Mouse (Mus musculus) intestine, embryonic 15.5 days (tissue): Measurements from ENCODE around the gene Ube2e1. TPM values are rescaled to one million over a fixed set of nuclear protein-coding genes. Genes with fewer than 3 reads are reported as not detected.

Experiments used
- ATAC-seq: fragments of 200-750 bp; cut with Nextera tagmentation; 2 replicates; pipeline ENCODE4 v1.8.0; 2017; ENCODE audit warnings: moderate TSS enrichment, moderate library complexity
- H3K27ac ChIP-seq: fragments of 300-500 bp; sonication (generic); 2 replicates; pipeline ENCODE4 v1.5.1; 2015; ENCODE audit warnings: mild to moderate bottlenecking, inconsistent platforms
- H3K27me3 ChIP-seq: fragments of 300-500 bp; sonication (generic); replicated peaks from 2 replicates; pipeline ENCODE4 v1.6.1; 2015; ENCODE audit warnings: inconsistent platforms
- H3K36me3 ChIP-seq: fragments of 300-500 bp; sonication (generic); 2 replicates; pipeline ENCODE4 v1.6.1; 2015; ENCODE audit warnings: inconsistent platforms
- H3K4me1 ChIP-seq: fragments of 300-500 bp; sonication (generic); replicated peaks from 2 replicates; pipeline ENCODE4 v1.6.1; 2015; ENCODE audit warnings: inconsistent platforms
- H3K4me2 ChIP-seq: fragments of 300-500 bp; sonication (generic); replicated peaks from 2 replicates; pipeline ENCODE4 v1.6.1; 2015; ENCODE audit warnings: mild to moderate bottlenecking, inconsistent platforms
- H3K4me3 ChIP-seq: fragments of 300-500 bp; sonication (generic); replicated peaks from 2 replicates; pipeline ENCODE4 v1.5.1; 2015; ENCODE audit warnings: inconsistent platforms
- H3K9ac ChIP-seq: fragments of 300-500 bp; sonication (generic); 2 replicates; pipeline ENCODE4 v1.6.1; 2015; ENCODE audit warnings: inconsistent platforms
- H3K9me3 ChIP-seq: fragments of 300-500 bp; sonication (generic); 2 replicates; pipeline ENCODE4 v1.6.1; 2016; ENCODE audit warnings: inconsistent platforms
- WGBS: fragments of 180-500 bp; shearing (Covaris S2); methylation state at CpG from one replicate; pipeline ENCODE4 v1.1.7; 2015; 5-methylcytosine and 5-hydroxymethylcytosine counted together
- polyA plus RNA-seq: library from polyadenylated mRNA; unstranded; fragments of >200 nt; fragmentation: Nextera tagmentation; extraction: Ambion mirVana; gene quantifications from 2 replicates; pipeline ENCODE4 v1.2.1, GENCODE M21; 2015

Gene Ube2e1
- 121 and 130 TPM in 2 replicates for polyA plus RNA-seq

GRCm38 (mm10) chr14:18331693-18332131, at the start of gene Ube2e1:
Gene Ube2e1 (minus strand): TSS chr14:18331859.
- Histone ChIP-seq H3K9ac (peak within 1 kb of the TSS; percentile 93), H3K4me3 (peak within 1 kb of the TSS; percentile 88), H3K4me2 (peak within 1 kb of the TSS; percentile 85), H3K36me3 (no peaks in the 10 kb centered on the region), H3K27ac (peak within 1 kb of the TSS; percentile 83), H3K27me3 (no peaks in the 10 kb centered on the region), H3K9me3 (no peaks in the 10 kb centered on the region), H3K4me1 (peaks cover 9% of the 10 kb centered on the region; the same call in 1 of the 2 replicates)
- under 1% methylated on average over 38 of the region's 39 CpGs for WGBS
- ATAC-seq: peak; percentile 93

DNA sequence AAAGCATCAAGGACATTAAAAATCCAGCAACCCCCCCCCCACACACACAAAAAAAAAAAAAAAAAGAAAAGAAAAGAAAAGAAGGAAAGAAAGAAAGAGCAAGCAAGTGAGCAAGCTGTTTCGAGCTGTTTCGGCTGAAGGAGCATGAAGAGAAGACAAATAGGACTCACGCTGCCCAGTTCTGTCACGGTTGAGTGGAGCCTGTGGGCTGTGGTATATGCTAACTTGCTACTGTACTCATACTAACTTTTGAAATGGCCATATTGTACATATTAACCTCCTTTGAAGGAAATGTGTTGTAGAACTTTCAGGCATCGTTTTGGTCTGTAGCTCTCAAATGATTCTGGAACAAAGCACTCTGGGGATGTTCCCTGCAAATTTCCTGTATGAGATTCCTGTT, 48.2 kb upstream of the Ube2e1 start:
- no peak for ATAC-seq
- Histone ChIP-seq H3K4me2 (no peak overlapping the region), H3K4me1 (no peaks in the 10 kb centered on the region), H3K9me3 (no peaks in the 10 kb centered on the region), H3K9ac (no peak overlapping the region), H3K4me3 (no peak overlapping the region), H3K36me3 (no peaks in the 10 kb centered on the region), H3K27ac (no peak overlapping the region), H3K27me3 (no peaks in the 10 kb centered on the region)
- 93% methylated on average over 5 of the region's 5 CpGs for WGBS

DNA sequence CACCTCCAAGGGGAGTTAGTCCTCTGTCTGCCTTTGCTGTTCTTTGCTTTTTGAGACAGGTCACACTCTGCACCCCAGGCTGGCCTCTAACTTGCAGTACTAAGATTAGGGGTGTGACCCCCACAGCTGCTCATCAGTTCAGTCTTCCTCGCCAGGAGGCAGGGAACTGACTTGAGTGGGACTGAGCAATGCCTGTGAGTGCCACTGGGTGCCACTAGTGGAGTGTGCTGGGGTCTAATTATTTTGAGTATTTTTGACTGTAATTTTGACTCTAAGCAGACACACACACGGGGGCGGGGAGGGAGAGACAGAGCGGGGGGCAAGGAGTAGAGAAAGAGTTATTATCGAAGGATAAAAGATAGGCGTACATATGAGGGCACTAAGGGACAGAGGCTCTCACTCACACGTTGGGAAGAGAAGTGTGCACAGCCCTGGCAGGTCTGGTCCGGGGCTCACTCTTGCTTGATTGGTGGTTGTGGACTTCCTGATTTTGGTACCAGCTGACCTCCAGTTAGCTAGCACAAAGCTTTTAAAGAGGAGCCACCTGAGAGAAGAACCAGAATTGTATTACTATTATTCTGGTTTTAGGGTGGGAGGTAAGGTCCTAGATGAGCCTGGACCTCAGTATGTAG, 46.4 kb upstream of the Ube2e1 start:
- WGBS: 52% methylated on average over 8 of the region's 8 CpGs
- ATAC-seq: peak; percentile 47; the same call in 1 of the 2 replicates

DNA sequence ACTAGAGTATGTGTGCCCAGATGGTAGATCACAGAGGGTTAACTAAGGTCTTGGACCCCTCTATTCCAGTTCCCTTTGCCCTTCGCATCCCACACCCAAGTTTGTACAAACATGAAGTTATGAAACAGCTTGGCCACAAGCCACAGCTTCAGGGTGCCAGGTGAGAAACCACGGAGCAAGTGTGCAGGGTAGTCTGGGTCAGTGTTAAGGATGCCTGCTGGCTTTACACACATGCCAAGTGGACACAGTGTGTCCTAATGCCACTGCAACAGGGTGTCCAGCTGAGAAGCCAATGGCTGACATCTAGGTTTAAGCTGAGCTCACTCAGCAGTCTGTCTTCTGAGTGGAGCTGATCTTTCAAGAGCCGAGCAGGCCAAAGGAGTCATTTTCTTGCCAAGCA, 44.5 kb upstream of the Ube2e1 start:
- H3K4me1 ChIP-seq: no peaks in the 10 kb centered on the region
- no peak overlapping the region for H3K9ac ChIP-seq
- no peak for ATAC-seq
- WGBS: 78% methylated on average over 3 of the region's 3 CpGs
- no peak overlapping the region for H3K4me3 ChIP-seq
- no peak overlapping the region for H3K4me2 ChIP-seq
- H3K27me3 ChIP-seq: no peaks in the 10 kb centered on the region
- no peak overlapping the region for H3K27ac ChIP-seq
- H3K36me3 ChIP-seq: no peaks in the 10 kb centered on the region
- H3K9me3 ChIP-seq: no peaks in the 10 kb centered on the region

More for the DNA sequence above, 46.4 kb upstream of the Ube2e1 start:
- H3K9me3 ChIP-seq: no peaks in the 10 kb centered on the region
- H3K4me2 ChIP-seq: no peak overlapping the region
- no peaks in the 10 kb centered on the region for H3K27me3 ChIP-seq
- no peaks in the 10 kb centered on the region for H3K36me3 ChIP-seq
- H3K27ac ChIP-seq: no peak overlapping the region
- no peak overlapping the region for H3K9ac ChIP-seq
- no peak overlapping the region for H3K4me3 ChIP-seq
- H3K4me1 ChIP-seq: no peaks in the 10 kb centered on the region

GRCm38 (mm10) chr14:18373758-18374405, 42.2 kb upstream of the Ube2e1 start:
- no peak for ATAC-seq
- Histone ChIP-seq H3K36me3 (no peaks in the 10 kb centered on the region), H3K9ac (no peak overlapping the region), H3K4me2 (no peak overlapping the region), H3K9me3 (no peaks in the 10 kb centered on the region), H3K4me3 (no peak overlapping the region), H3K27me3 (no peaks in the 10 kb centered on the region), H3K4me1 (no peaks in the 10 kb centered on the region), H3K27ac (no peak overlapping the region)
- 75% methylated on average over 6 of the region's 6 CpGs for WGBS

- Histone ChIP-seq H3K4me3 (no peak overlapping the region), H3K36me3 (no peaks in the 10 kb centered on the region), H3K27ac (no peak overlapping the region), H3K27me3 (no peaks in the 10 kb centered on the region), H3K9ac (no peak overlapping the region), H3K4me2 (no peak overlapping the region), H3K4me1 (no peaks in the 10 kb centered on the region), H3K9me3 (no peaks in the 10 kb centered on the region)
- no peak; the same call in 1 of the 2 replicates for ATAC-seq
- WGBS: 81% methylated on average over 9 of the region's 9 CpGs
Measured at GRCm38 (mm10) chr14:18372761-18373610, 41.3 kb upstream of the Ube2e1 start.

DNA sequence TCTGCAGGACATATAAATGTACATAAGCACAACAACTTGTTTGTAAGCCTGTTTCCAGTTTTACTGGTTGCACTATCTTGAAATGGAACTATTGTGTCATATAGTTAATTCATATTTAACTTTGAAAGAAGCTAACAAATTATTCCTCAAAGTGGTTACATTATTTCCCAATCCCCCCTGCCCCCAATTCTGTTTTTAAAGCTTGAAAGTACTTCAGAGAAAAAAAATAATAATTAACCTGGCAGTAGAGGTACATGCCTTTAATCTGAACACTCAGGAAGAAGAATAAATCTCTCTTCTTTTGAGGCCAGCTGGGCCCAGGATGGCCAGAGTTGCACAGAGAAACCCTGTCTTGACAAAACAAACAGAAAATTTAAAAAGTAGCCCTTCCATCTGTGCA, 37.4 kb upstream of the Ube2e1 start:
- no peak overlapping the region for H3K9ac ChIP-seq
- H3K36me3 ChIP-seq: no peaks in the 10 kb centered on the region
- no peaks in the 10 kb centered on the region for H3K4me1 ChIP-seq
- H3K27me3 ChIP-seq: no peaks in the 10 kb centered on the region
- no peak overlapping the region for H3K4me2 ChIP-seq
- no peaks in the 10 kb centered on the region for H3K9me3 ChIP-seq
- no peak overlapping the region for H3K4me3 ChIP-seq
- ATAC-seq: no peak
- H3K27ac ChIP-seq: no peak overlapping the region

GRCm38 (mm10) chr14:18367025-18367424, 35.4 kb upstream of the Ube2e1 start:
- Histone ChIP-seq H3K9ac (no peak overlapping the region), H3K27me3 (no peaks in the 10 kb centered on the region), H3K4me2 (no peak overlapping the region), H3K36me3 (no peaks in the 10 kb centered on the region), H3K4me1 (no peaks in the 10 kb centered on the region), H3K27ac (no peak overlapping the region), H3K4me3 (no peak overlapping the region), H3K9me3 (no peaks in the 10 kb centered on the region)
- no peak for ATAC-seq
- 63% methylated on average over 5 of the region's 5 CpGs for WGBS

DNA sequence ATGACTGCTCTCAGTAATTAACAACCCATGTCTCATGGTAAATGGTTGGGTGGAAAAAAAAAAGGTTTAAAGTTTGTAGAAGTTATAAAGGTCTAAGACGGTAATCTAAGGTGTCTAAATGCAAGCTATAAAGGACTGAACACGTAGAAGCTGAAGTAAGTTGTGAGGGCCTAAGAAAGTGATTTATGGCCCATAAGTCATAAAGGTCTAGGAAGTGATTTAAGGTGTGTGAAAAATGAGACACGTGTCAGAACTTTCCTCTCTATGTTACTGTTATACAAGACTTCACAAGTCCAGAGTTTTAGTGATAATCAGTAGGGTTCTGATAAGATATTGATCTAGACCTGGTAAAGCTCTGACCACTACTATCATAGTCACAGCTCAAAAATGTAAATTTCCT, 32.7 kb upstream of the Ube2e1 start:
- H3K9ac ChIP-seq: no peak overlapping the region

GRCm38 (mm10) chr14:18356442-18356841, 24.8 kb upstream of the Ube2e1 start:
- 63% methylated on average over 2 of the region's 2 CpGs for WGBS
- H3K27ac ChIP-seq: no peak overlapping the region
- no peaks in the 10 kb centered on the region for H3K4me1 ChIP-seq
- H3K4me3 ChIP-seq: no peak overlapping the region
- H3K4me2 ChIP-seq: no peak overlapping the region
- no peaks in the 10 kb centered on the region for H3K27me3 ChIP-seq
- H3K9ac ChIP-seq: no peak overlapping the region
- no peak for ATAC-seq
- H3K36me3 ChIP-seq: no peaks in the 10 kb centered on the region
- no peaks in the 10 kb centered on the region for H3K9me3 ChIP-seq

More for the DNA sequence above, 32.7 kb upstream of the Ube2e1 start:
- ATAC-seq: peak; percentile 79
- Histone ChIP-seq H3K27me3 (no peaks in the 10 kb centered on the region), H3K27ac (no peak overlapping the region), H3K9me3 (no peaks in the 10 kb centered on the region), H3K4me1 (no peaks in the 10 kb centered on the region), H3K4me2 (no peak overlapping the region), H3K36me3 (no peaks in the 10 kb centered on the region), H3K4me3 (no peak overlapping the region)
- 33% methylated on average over 3 of the region's 3 CpGs for WGBS

DNA sequence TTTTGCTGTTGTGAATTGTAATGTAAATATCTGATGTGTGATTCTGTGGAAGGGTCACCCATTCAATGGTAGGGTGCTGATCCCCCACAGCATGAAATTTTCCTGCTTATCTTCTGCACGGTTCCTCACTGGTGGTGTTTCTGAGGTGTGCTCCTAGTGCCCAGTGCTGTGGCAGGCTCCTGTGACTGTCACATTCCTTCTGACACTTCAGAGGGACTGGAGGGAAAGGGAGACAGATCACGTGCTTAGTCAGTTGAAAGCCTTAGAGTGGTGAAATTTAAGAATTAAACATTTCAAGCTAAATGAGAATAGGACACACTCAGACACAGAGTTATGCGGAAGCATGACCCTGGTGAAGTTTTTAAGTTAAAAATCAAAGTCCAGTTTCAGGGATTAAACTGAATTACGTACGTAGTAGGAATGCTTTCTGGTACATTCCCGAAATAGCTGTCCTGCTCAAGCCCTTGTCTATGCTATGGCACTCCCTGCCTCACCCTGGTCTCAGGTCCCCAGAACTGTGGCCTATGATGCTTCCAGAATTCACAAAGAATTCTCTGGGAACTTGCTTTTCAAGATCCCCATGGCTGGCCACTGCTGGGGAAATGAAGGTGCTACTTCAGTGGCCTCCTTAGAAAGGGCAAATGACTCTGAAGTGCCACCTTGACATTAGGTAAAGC, 24.0 kb upstream of the Ube2e1 start:
- Histone ChIP-seq H3K36me3 (no peaks in the 10 kb centered on the region), H3K27me3 (no peaks in the 10 kb centered on the region), H3K9ac (no peak overlapping the region), H3K27ac (no peak overlapping the region), H3K9me3 (no peaks in the 10 kb centered on the region), H3K4me3 (no peak overlapping the region), H3K4me2 (no peak overlapping the region), H3K4me1 (no peaks in the 10 kb centered on the region)
- no peak for ATAC-seq
- WGBS: 71% methylated on average over 6 of the region's 6 CpGs

GRCm38 (mm10) chr14:18353525-18353924, 21.9 kb upstream of the Ube2e1 start:
- Histone ChIP-seq H3K27ac (no peak overlapping the region), H3K4me2 (no peak overlapping the region), H3K9me3 (no peaks in the 10 kb centered on the region), H3K36me3 (no peaks in the 10 kb centered on the region), H3K9ac (no peak overlapping the region), H3K27me3 (no peaks in the 10 kb centered on the region), H3K4me1 (no peaks in the 10 kb centered on the region), H3K4me3 (no peak overlapping the region)
- WGBS: 68% methylated on average over 3 of the region's 3 CpGs
- no peak for ATAC-seq
